Mouse (Mus musculus) liver, embryonic 14.5 days (tissue): ENCODE measurements around the gene Jade1. TPM values are rescaled to one million over a fixed set of nuclear protein-coding genes. Genes with fewer than 3 reads are reported as not detected.

Experiments used
- ATAC-seq: fragments of 200-750 bp; cut with Nextera tagmentation; 2 replicates; pipeline ENCODE4 v1.8.0; 2017; ENCODE audit warnings: moderate number of reproducible peaks, mild to moderate bottlenecking, moderate library complexity; ENCODE audit not compliant: insufficient read depth
- DNase-seq, 3 experiments: peaks; one replicate each; pipeline ENCODE4 v3.0.0-alpha.2; 2012 to 2013; ENCODE audit warnings: low read depth in 3 of 3, low spot score in 3 of 3
- H3K27ac ChIP-seq: fragments of 300-500 bp; sonication (generic); 2 replicates; pipeline ENCODE4 v1.5.1; 2014; ENCODE audit warnings: moderate library complexity, mild to moderate bottlenecking, control low read depth, inconsistent platforms
- H3K27me3 ChIP-seq: fragments of 300-500 bp; sonication (generic); 2 replicates; pipeline ENCODE4 v1.6.1; 2014; ENCODE audit warnings: mild to moderate bottlenecking, low read length, moderate library complexity; ENCODE audit not compliant: control insufficient read depth, insufficient read depth
- H3K36me3 ChIP-seq: fragments of 300-500 bp; sonication (generic); replicated peaks from 2 replicates; pipeline ENCODE4 v1.6.1; 2014; ENCODE audit warnings: low read depth; ENCODE audit not compliant: control insufficient read depth, insufficient read depth
- H3K4me1 ChIP-seq, 2 experiments: fragments of 200-500 bp in 1 of 2; fragments of 300-500 bp in 1 of 2; sonication (generic) in 1 of 2; replicated peaks; 2 replicates each; pipeline ENCODE4 v1.6.1; 2012 to 2014; ENCODE audit warnings: antibody characterized with exemption in 1 of 2, inconsistent platforms in 1 of 2, low read length in 1 of 2; ENCODE audit not compliant: control insufficient read depth in 2 of 2, insufficient read depth in 2 of 2
- H3K4me2 ChIP-seq: fragments of 300-500 bp; sonication (generic); 2 replicates; pipeline ENCODE4 v1.6.1; 2014; ENCODE audit warnings: low read depth, mild to moderate bottlenecking, control low read depth, moderate library complexity
- H3K4me3 ChIP-seq, 2 experiments: fragments of 200-500 bp in 1 of 2; fragments of 300-500 bp in 1 of 2; sonication (generic) in 1 of 2; 2 replicates each; pipeline ENCODE4 v1.5.1; 2012 to 2014; ENCODE audit warnings: low read depth in 2 of 2, low read length in 2 of 2, mild to moderate bottlenecking in 2 of 2, control low read depth in 1 of 2, inconsistent platforms in 1 of 2, moderate library complexity in 1 of 2; ENCODE audit not compliant: insufficient read depth in 1 of 2
- H3K9ac ChIP-seq: fragments of 300-500 bp; sonication (generic); replicated peaks from 2 replicates; pipeline ENCODE4 v1.6.1; 2014; ENCODE audit warnings: mild to moderate bottlenecking, control low read depth, moderate library complexity
- H3K9me3 ChIP-seq: fragments of 300-500 bp; sonication (generic); 2 replicates; pipeline ENCODE4 v1.6.1; 2016; ENCODE audit warnings: low read length, mixed read lengths; ENCODE audit not compliant: control insufficient read depth
- CTCF ChIP-seq: IDR thresholded peaks from 2 replicates; pipeline ENCODE4 v1.5.1; 2016; ENCODE audit warnings: antibody characterized with exemption, low read depth, control low read depth
- EP300 ChIP-seq: IDR thresholded peaks from 2 replicates; pipeline ENCODE4 v1.6.1; 2016; ENCODE audit warnings: antibody characterized with exemption, low read depth
- WGBS: fragments of 180-500 bp; shearing (Covaris S2); extraction: QIAGEN DNeasy Blood & Tissue Kit; methylation state at CpG from one replicate; pipeline ENCODE4 v1.1.7; 2014; ENCODE audit not compliant: insufficient replicate concordance; 5-methylcytosine and 5-hydroxymethylcytosine counted together
- polyA plus RNA-seq, 2 experiments: library from polyadenylated mRNA; depleted of rRNA in 1 of 2; stranded (reverse) in 1 of 2; unstranded in 1 of 2; fragments of >200 nt; fragmentation: Nextera tagmentation in 1 of 2; extraction: Ambion mirVana in 1 of 2; gene quantifications; 2 replicates each; pipeline versions ENCODE4 v1.2.1 to v1.2.3; 2012 to 2014

The Jade1 gene
- polyA plus RNA-seq, 2 experiments: 4.5 to 6.1 TPM

DNA sequence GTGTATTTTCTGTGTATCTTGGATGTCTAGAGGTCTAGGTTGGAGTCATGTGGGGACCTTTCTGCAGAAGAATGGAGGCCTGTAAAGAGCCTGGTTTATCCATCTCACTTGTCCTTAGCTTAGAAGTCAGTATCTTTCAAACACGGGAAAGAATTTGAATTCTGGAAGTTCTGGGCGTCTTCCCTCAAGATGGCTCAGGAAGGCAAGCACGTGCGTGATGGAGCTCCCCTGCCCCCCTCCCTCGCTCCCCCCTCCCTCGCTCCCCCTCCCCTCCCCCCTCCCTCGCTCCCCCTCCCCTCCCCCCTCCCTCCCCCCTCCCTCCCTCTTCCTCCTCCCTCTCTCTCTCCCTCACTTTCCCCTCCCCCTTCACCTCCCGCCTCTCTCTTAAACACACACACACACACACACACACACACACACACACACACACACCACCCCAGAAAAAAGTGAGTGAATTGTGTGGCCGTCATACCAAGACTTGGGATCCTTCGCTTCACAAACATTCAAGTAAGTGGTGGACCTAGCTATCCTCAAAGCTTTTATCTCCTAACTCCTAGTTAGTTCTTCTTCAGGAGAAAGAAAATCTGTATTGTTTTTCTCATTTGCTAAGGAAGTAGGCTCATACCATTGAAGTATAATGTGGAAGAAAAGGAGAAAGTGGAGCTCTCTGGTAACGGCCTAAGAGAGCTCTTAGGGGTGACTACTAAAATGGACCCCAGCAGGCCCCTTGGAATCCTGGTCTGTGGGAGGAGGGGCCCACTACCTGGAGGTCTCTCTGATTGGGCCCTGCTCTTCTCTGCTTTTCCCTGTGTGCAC lies 1.1 kb downstream of the Jade1 start:
- H3K4me2 ChIP-seq: no peak overlapping the region
- TF ChIP-seq EP300 (no peak), CTCF (no peak)

DNA sequence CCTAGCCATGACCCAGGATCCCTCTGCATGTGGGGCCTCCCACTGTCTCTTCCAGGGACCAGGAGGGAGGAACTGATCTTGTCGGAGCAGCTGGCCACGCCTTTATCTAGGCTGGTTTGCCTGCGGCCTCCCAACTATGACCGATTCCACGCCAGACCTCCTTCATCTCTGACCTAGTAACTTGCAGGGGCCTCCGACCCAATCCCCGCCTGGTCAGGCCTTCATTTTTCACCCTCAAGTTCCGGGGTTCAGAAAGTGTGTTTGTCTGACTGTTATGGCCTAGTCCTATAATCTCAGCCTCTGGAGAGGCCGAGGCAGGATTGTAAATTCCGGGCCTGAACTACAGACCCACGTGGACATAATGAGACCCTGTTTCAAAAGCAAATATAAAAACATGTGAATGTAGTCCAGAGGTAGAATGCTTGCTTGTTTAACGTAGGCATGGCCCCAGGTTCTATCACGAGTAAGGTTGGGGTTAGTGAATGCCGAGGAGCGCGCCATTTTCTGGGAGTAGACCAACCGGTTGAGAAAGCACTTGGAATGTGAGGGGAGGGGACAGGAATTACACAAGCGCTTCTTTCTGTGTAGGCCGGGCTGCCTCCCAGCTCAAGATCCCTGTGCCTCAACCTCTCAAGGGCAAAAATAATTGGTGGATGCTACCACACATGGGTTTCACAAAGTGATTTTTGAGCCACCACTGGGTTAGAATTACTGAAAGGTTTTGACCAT lies 1.9 kb downstream of the Jade1 start:
- TF ChIP-seq EP300 (no peak), CTCF (no peak)
- no peak overlapping the region for H3K27ac ChIP-seq
- no peaks in the 10 kb centered on the region for H3K27me3 ChIP-seq
- no peak overlapping the region for H3K4me2 ChIP-seq
- ATAC-seq (no peak), DNase-seq (no peak)
- no peaks in the 10 kb centered on the region for H3K9me3 ChIP-seq
- WGBS: 80% methylated on average over 19 of the region's 19 CpGs
- H3K9ac ChIP-seq: no peak overlapping the region
- H3K4me3 ChIP-seq: no peak overlapping the region
- H3K4me1 ChIP-seq: peaks cover 8 to 16% of the 10 kb centered on the region in 2 experiments
- H3K36me3 ChIP-seq: no peaks in the 10 kb centered on the region

More for the DNA sequence above, 1.1 kb downstream of the Jade1 start:
- ATAC-seq (no peak), DNase-seq (no peak)
- Histone ChIP-seq H3K36me3 (no peaks in the 10 kb centered on the region), H3K27me3 (no peaks in the 10 kb centered on the region), H3K9me3 (no peaks in the 10 kb centered on the region), H3K4me3 (no peak overlapping the region), H3K9ac (no peak overlapping the region), H3K27ac (no peak overlapping the region), H3K4me1 (peaks cover 14 to 24% of the 10 kb centered on the region in 2 experiments)
- WGBS: 78% methylated on average over 9 of the region's 11 CpGs

- H3K4me1 ChIP-seq: no peaks in the 10 kb centered on the region; a peak in 1 of 4 replicates
- TF ChIP-seq EP300: no peak
- no peak for TF ChIP-seq CTCF
- 73% methylated on average over 6 of the region's 6 CpGs for WGBS
- no peaks in the 10 kb centered on the region for H3K27me3 ChIP-seq
- no peak for ATAC-seq
- no peak overlapping the region for H3K9ac ChIP-seq
- H3K9me3 ChIP-seq: no peaks in the 10 kb centered on the region
- H3K4me3 ChIP-seq: no peak overlapping the region
- DNase-seq: no peak
- no peaks in the 10 kb centered on the region for H3K36me3 ChIP-seq
- no peak overlapping the region for H3K27ac ChIP-seq
- no peak overlapping the region for H3K4me2 ChIP-seq
These were observed 5.0 kb downstream of the Jade1 start for GRCm38 (mm10) chr3:41560489-41560888.

- ATAC-seq (no peak), DNase-seq (no peak)
- Histone ChIP-seq H3K36me3 (no peaks in the 10 kb centered on the region), H3K4me2 (no peak overlapping the region), H3K27me3 (no peaks in the 10 kb centered on the region), H3K4me1 (peaks cover 4% of the 10 kb centered on the region in 2 experiments), H3K9me3 (no peaks in the 10 kb centered on the region), H3K9ac (no peak overlapping the region), H3K4me3 (no peak overlapping the region), H3K27ac (no peak overlapping the region)
- TF ChIP-seq CTCF: no peak
- no peak for TF ChIP-seq EP300
- 73% methylated on average over 5 of the region's 5 CpGs for WGBS
These were observed 6.3 kb downstream of the Jade1 start for GRCm38 (mm10) chr3:41561787-41562186.
